Mouse (Mus musculus): Measurements from ENCODE around the gene Cops8. TPM values are rescaled to one million over a fixed set of nuclear protein-coding genes. Genes with fewer than 3 reads are reported as not detected.

Gene Cops8
- polyA plus RNA-seq (2012) = 44.0 and 63.8 TPM in 2 replicates

DNA sequence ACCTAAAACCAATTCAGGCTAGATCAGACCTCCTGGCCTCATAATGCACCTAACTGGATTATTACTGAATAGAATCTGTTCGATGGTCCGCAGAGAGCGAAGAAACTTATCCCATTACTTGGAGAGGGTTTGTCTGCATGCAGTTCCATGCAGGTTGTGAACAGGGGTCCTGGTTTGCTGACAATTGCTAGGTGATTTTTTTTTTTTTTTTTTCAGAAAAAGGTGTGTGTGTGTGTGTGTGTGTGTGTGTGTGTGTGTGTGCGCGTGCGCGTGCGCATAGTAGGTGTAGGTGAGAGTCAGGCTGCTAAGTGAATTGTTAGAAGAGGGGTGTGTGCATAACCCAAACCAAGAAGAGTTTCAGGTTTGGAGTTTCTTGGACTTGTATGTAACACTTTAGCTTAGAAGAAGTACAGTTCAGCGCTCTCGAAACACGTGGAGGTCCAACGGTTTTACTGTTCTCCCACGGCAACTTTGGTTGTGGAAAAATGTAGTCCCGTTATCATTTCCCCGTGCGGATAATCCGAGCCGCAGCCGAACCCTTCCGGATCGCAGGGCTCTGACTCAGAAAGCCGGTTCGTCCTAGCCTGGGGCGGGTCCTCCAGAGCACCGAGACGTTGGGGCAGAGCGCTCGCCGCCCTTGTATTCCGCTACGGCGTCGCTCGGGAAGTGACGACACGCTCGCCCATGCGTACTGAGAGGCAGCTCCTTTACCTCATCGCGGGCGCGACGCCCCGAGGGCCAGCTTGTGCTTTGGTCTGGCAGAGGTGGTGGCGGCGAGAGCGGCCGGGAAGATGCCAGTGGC lies at the start of gene Cops8:
Cops8 (plus strand) TSS at position 223 of the 802 bp plus-strand sequence.
- no peak for TF ChIP-seq GATA1 (IDR thresholded peaks at IDR 0.05; ENCODE audit: low read length)

DNA sequence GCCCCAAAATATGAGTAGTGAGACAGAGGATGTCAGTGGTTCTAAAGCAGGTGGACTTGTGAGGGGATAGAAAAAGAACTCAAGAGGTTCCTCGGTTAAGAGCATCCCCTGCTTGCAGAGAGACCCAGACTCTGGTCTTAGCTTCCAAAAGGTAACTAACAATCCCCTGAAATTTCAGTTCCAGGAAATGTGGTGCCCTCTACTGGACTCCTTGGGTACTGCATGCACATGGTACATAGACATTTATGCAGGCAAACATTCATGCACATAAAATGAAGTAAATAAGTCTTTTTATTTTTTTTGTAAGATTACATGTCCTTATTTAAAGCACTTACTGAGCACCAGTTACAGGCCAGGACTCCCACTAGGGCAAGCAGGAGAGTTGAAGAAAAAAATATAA lies 45.6 kb upstream of the Cops8 start:
- TF ChIP-seq GATA1 (IDR thresholded peaks at IDR 0.05; ENCODE audit: low read length) = no peak

- TF ChIP-seq GATA1 (IDR thresholded peaks at IDR 0.05; ENCODE audit: low read length) = no peak
Measured at GRCm38 (mm10) chr1:90560942-90561726, 41.6 kb upstream of the Cops8 start.

DNA sequence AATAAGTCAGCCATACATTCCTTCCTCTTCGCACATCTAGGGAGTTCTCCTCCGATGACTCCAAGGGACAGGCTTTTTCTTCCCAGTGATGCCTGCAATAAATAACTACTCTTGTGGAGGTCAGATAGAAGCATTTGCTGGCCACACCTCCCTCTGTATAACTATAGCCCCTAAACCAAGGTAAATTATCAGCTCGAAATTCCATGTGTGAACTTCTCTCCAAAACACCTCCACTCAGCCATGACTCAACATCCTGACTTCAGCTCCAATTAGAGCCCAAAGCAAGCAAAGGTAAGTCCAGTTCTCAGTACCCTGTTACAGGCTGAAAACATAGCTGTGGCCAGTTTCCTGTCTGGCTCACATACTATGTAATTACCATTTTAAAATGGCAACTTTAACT lies 38.8 kb upstream of the Cops8 start:
- no peak for TF ChIP-seq GATA1 (IDR thresholded peaks at IDR 0.05; ENCODE audit: low read length)

- TF ChIP-seq GATA1 (IDR thresholded peaks at IDR 0.05; ENCODE audit: low read length) = no peak
Measured at GRCm38 (mm10) chr1:90566664-90567440, 35.9 kb upstream of the Cops8 start.

GRCm38 (mm10) chr1:90573831-90574230 lies 28.9 kb upstream of the Cops8 start:
- TF ChIP-seq GATA1 (IDR thresholded peaks at IDR 0.05; ENCODE audit: low read length) = no peak

DNA sequence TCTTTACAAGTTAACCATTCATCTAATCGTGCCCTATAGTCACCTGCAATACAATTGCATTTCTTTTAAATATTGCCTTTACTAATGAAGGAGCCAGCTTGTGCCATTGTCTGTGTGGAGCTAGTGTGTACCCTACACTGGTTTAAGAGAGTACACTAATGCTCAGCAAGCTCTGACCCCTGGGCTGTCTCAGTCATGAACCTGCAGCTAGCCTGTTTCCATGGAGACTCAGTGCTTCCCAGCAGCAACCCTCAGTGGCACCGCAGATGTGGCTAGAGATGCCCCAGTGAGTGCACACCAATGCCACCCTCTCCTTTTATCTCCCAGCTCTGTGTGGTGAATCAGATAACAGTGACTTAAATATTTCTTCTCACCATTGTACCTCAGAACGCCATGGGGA lies 27.9 kb upstream of the Cops8 start:
- TF ChIP-seq GATA1 (IDR thresholded peaks at IDR 0.05; ENCODE audit: low read length) = no peak

DNA sequence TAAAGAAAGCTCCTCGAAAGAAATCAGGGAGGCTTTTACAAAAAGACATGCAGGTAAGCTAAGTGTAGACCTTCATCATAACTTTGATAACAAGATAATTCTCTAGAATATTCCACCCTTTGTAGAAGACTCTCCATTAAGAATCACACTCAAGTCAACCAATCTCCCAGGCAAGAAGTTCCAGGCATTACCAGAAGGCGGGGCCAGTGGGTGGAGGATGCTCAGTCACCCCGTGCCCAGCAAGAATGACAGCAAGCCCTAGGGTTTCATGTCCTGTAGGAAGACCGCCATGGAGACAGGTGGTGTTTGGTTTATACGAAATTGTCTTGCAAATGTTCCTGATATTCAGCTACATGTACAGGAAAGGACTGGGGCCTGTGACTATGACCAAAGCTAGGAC lies 25.4 kb upstream of the Cops8 start:
- no peak for TF ChIP-seq GATA1 (IDR thresholded peaks at IDR 0.05; ENCODE audit: low read length)

DNA sequence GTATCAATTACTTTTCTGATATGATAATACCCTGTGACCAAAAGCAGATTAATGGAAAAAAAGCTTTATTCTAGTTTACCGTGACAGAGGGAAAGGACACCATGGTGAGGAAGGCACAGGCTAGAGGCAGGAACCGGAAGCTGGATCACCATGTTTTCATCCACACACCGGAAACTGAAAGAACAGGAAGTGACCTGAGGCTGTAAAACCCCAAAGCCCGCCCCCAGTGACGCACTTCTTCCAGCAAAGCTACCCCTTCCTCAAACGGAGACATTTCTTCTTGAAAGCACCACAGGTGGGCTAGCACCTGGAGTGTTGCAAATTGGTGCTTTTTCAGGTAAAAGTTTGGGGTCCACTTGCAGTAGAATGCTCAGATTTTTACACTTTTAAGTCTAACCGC lies 20.1 kb upstream of the Cops8 start:
- no peak for TF ChIP-seq GATA1 (IDR thresholded peaks at IDR 0.05; ENCODE audit: low read length)

- TF ChIP-seq GATA1 (IDR thresholded peaks at IDR 0.05; ENCODE audit: low read length) = no peak
Measured at GRCm38 (mm10) chr1:90588021-90588734, 14.6 kb upstream of the Cops8 start.

- TF ChIP-seq GATA1 (IDR thresholded peaks at IDR 0.05; ENCODE audit: low read length) = no peak
Measured at GRCm38 (mm10) chr1:90590797-90591196, 12.0 kb upstream of the Cops8 start.

- TF ChIP-seq GATA1 (IDR thresholded peaks at IDR 0.05; ENCODE audit: low read length) = no peak
Measured at GRCm38 (mm10) chr1:90592784-90593183, 10.0 kb upstream of the Cops8 start.

DNA sequence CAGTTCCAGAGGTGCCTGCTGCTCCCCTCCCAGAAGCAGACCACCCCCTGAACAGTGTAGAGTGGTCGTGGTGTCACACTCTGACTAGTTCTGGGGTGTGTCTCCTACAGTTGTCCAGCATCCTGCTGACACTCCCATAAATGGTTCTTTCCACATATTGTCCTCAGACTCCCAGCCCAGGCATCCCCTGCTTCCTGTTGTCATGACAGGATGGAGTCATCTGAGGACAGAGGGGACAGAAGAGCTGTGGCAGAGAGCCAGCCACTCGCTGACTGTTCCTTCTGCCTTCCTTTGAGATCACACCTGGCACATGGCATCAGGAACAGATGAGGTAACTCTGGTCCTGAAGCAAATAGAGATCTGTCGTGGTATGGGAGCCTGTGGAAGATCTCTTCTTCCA lies 3.6 kb upstream of the Cops8 start:
- TF ChIP-seq GATA1 (IDR thresholded peaks at IDR 0.05; ENCODE audit: low read length) = no peak

- TF ChIP-seq GATA1 (IDR thresholded peaks at IDR 0.05; ENCODE audit: low read length) = no peak
Measured at GRCm38 (mm10) chr1:90601096-90601495, 1.7 kb upstream of the Cops8 start.

DNA sequence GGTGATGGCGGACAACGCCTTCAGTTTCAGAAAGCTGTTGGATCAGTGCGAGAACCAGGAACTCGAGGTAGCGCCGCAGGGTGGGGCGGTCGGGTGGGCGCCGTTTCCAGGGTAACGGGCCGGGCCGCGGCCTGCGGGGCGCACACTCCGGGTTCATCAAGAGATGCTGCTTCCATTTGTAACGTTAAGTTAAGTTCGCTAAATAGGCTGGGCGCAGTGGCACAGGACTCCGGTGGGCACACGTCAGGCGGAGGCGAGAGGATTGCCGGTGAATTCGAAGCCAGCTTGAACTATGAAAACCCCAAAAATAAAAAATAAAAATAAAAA lies 743 bp downstream of the Cops8 start:
- no peak for TF ChIP-seq GATA1 (IDR thresholded peaks at IDR 0.05; ENCODE audit: low read length)

All from G1E-ER4 (cell line).